ENCODE assay signal across 17 mouse cellular contexts in genomic region chr7:112144646-112145179, GRCm38 (mm10). TPM values are rescaled to one million over a fixed set of nuclear protein-coding genes. Genes with fewer than 3 reads are reported as not detected.
DNase-seq lines count a peak whose midpoint lies in the region; ATAC-seq lines count a peak whose summit lies in the region.
"Had no signal": no experiment of that assay in that cellular context is flagged by ENCODE, and none has a peak within 500 bp of the region (broad histone marks: within the 10 kb centered on the region; RNA-seq: fewer than 3 reads in every experiment).

No protein-coding gene starts in this region.

- no peak overlapping the region for H3K4me2 ChIP-seq in embryonic facial prominence, embryonic 11.5 days (ENCODE audit: low read depth, low read length)
- H3K4me2 ChIP-seq in embryonic facial prominence, embryonic 15.5 days (replicated peaks): no peak overlapping the region
- H3K4me2 ChIP-seq: liver, embryonic 12.5 days; lung, embryonic 15.5 days had no signal

- no peaks in the 10 kb centered on the region for H3K9me3 ChIP-seq in heart, embryonic 10.5 days
- H3K9me3 ChIP-seq in embryonic facial prominence, embryonic 11.5 days (replicated peaks; ENCODE audit: control insufficient read depth, low read length): no peaks in the 10 kb centered on the region
- no peaks in the 10 kb centered on the region for H3K9me3 ChIP-seq in embryonic facial prominence, embryonic 15.5 days (replicated peaks)
- H3K9me3 ChIP-seq: G1E; liver, embryonic 12.5 days; lung, embryonic 15.5 days had no signal

- H3K27ac ChIP-seq in heart, embryonic 10.5 days: peak overlapping the region; percentile 78
- H3K27ac ChIP-seq in embryonic facial prominence, embryonic 11.5 days (replicated peaks; ENCODE audit: low read depth, low read length): peak overlapping the region; percentile 68; the same call in 1 of the 2 replicates
- H3K27ac ChIP-seq in embryonic facial prominence, embryonic 15.5 days (replicated peaks): peak overlapping the region; percentile 63; the same call in 1 of the 2 replicates
- H3K27ac ChIP-seq: layer of hippocampus, adult 2 months; liver, embryonic 12.5 days; lung, embryonic 15.5 days had no signal

- peak; percentile 77 for ATAC-seq in embryonic facial prominence, embryonic 11.5 days (replicated peaks; ENCODE audit: insufficient number of reproducible peaks, low FRiP score, low TSS enrichment, low read depth)
- 0 out of 2 replicates have a peak, but pooled peaks have one; percentile 43 for ATAC-seq in embryonic facial prominence, embryonic 15.5 days (ENCODE audit: insufficient number of reproducible peaks, low FRiP score, low TSS enrichment, low read depth)
- ATAC-seq: liver, embryonic 12.5 days; midbrain, embryonic 16.5 days had no signal

- H3K27me3 ChIP-seq in heart, embryonic 10.5 days (ENCODE audit: insufficient read depth, poor library complexity, severe bottlenecking): no peaks in the 10 kb centered on the region
- no peaks in the 10 kb centered on the region for H3K27me3 ChIP-seq in embryonic facial prominence, embryonic 11.5 days (ENCODE audit: control insufficient read depth, insufficient read depth, low read length)
- no peaks in the 10 kb centered on the region for H3K27me3 ChIP-seq in embryonic facial prominence, embryonic 15.5 days
- H3K27me3 ChIP-seq: liver, embryonic 12.5 days; lung, embryonic 15.5 days had no signal

- DNase-seq in heart, embryonic 10.5 days (ENCODE audit: low spot score): no peak
- no peak for DNase-seq in heart, adult 9 months (ENCODE audit: low spot score in 2 of 2)
- DNase-seq in embryonic facial prominence, embryonic 11.5 days (ENCODE audit: low spot score): peak; percentile 71
- peak; percentile 85 for DNase-seq in retina, embryonic 14.5 days (ENCODE audit: low spot score)
- no peak for DNase-seq in c-Kit-positive CD71-positive TER-119-positive erythroid progenitor cells, embryonic 14.5 days (ENCODE audit: low spot score)
- DNase-seq in layer of hippocampus, adult 8-10 months (ENCODE audit: low spot score in 2 of 2): no peak
- DNase-seq: adrenal gland, adult 8-10 months; cerebellum, adult 9-10 months; heart, adult 11 months; right cerebral cortex, postnatal 4 days had no signal

- peaks cover 61% of the 10 kb centered on the region for H3K4me1 ChIP-seq in heart, embryonic 10.5 days
- H3K4me1 ChIP-seq in embryonic facial prominence, embryonic 11.5 days (ENCODE audit: control insufficient read depth, insufficient read depth, low read length): peaks cover 3% of the 10 kb centered on the region; the same call in 1 of the 2 replicates
- H3K4me1 ChIP-seq in embryonic facial prominence, embryonic 15.5 days: peaks cover 33% of the 10 kb centered on the region
- H3K4me1 ChIP-seq: lung, embryonic 15.5 days had no signal

- peaks cover 8% of the 10 kb centered on the region for H3K36me3 ChIP-seq in heart, embryonic 10.5 days
- H3K36me3 ChIP-seq in embryonic facial prominence, embryonic 11.5 days (replicated peaks; ENCODE audit: control insufficient read depth, insufficient read depth, low read depth, low read length): no peaks in the 10 kb centered on the region
- peaks cover 3% of the 10 kb centered on the region; the same call in 1 of the 2 replicates for H3K36me3 ChIP-seq in embryonic facial prominence, embryonic 15.5 days
- H3K36me3 ChIP-seq: G1E; liver, embryonic 12.5 days; lung, embryonic 15.5 days had no signal

- 63% methylated on average over 11 of the region's 11 CpGs for WGBS in heart, embryonic 10.5 days
- WGBS in embryonic facial prominence, embryonic 11.5 days: 24% methylated on average over 11 of the region's 11 CpGs
- 24% methylated on average over 11 of the region's 11 CpGs for WGBS in embryonic facial prominence, embryonic 15.5 days

- no peak overlapping the region for H3K9ac ChIP-seq in embryonic facial prominence, embryonic 11.5 days (replicated peaks; ENCODE audit: low read length)
- no peak overlapping the region for H3K9ac ChIP-seq in embryonic facial prominence, embryonic 15.5 days
- H3K9ac ChIP-seq: liver, embryonic 12.5 days; lung, embryonic 15.5 days had no signal

- H3K4me3 ChIP-seq in heart, embryonic 10.5 days: no peak overlapping the region
- no peak overlapping the region for H3K4me3 ChIP-seq in embryonic facial prominence, embryonic 11.5 days (ENCODE audit: low read depth, low read length)
- H3K4me3 ChIP-seq in embryonic facial prominence, embryonic 15.5 days (replicated peaks): no peak overlapping the region
- H3K4me3 ChIP-seq: layer of hippocampus, adult 2 months; liver, embryonic 12.5 days; lung, embryonic 15.5 days had no signal

RNA-seq across cellular contexts. Expression of gene Dkk3, which starts 14.1 kb away (rescaled TPM):
- 59.8 and 101 TPM in 2 replicates for polyA plus RNA-seq in heart, embryonic 10.5 days (2016; fragmentation: Nextera tagmentation; extraction: Ambion mirVana)
- polyA plus RNA-seq in embryonic facial prominence, embryonic 11.5 days (2014; fragmentation: Nextera tagmentation; extraction: Ambion mirVana): 17.0 and 28.7 TPM in 2 replicates
- 68.4 and 74.6 TPM in 2 replicates for polyA plus RNA-seq in embryonic facial prominence, embryonic 15.5 days (2015; fragmentation: Nextera tagmentation; extraction: Ambion mirVana)
- total RNA-seq in layer of hippocampus, adult 8-10 months (2022): 100 to 1,000 TPM; 256 to 294 (median 274) TPM
- total RNA-seq: megakaryocyte progenitor cell, adult 5-6 weeks had no signal
- polyA plus RNA-seq: G1E had no signal

Comparison
In these comparisons a context has a peak if more than half of its experiments do, and no peak if none do; other contexts are left out.
1. DNase-seq: peak in embryonic facial prominence, embryonic 11.5 days (single experiment) and retina, embryonic 14.5 days (single experiment); none in heart, embryonic 10.5 days (single experiment), heart, adult 9 months (0 of 2), c-Kit-positive CD71-positive TER-119-positive erythroid progenitor cells, embryonic 14.5 days (single experiment) and layer of hippocampus, adult 8-10 months (0 of 2).
2. Peak in every context shown above with its lines, with median percentiles within 50 percentile points of each other: H3K27ac ChIP-seq.